Mouse (Mus musculus) A20 (cell line): ENCODE results near the gene Samd4b.
A peak's percentile ranks its signal among the peaks of the same experiment; 100 is the strongest.
"Not testable (repeated sequence)": the region's sequence is repeated elsewhere in the genome, so short reads cannot be mapped to it uniquely, and the experiment has no call there.

Experiments
- DNase-seq: peaks from one replicate; pipeline ENCODE4 v3.0.0-alpha.2; 2011; ENCODE audit warnings: low read depth, low spot score

Samd4b gene

DNA sequence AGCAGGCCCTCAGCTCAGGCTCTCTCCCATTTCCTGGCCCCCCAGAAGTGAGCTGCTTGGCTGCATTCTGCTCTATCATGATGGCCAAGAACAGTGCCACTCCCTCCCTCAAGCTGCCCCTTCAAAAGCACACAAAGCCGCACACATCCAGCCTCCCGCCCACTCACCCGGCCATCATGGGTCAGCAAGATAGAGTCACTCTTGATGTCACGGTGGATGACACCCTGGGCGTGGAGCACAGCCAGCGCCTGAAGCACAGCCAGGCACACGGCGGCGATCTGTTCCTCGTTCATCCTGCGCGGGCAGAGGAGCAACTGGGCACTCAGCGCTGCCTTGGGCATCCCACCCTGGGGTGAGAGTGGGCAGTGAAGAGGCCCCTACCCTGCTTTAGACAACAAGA lies 35.6 kb downstream of the Samd4b start:
- DNase-seq, result no peak

DNA sequence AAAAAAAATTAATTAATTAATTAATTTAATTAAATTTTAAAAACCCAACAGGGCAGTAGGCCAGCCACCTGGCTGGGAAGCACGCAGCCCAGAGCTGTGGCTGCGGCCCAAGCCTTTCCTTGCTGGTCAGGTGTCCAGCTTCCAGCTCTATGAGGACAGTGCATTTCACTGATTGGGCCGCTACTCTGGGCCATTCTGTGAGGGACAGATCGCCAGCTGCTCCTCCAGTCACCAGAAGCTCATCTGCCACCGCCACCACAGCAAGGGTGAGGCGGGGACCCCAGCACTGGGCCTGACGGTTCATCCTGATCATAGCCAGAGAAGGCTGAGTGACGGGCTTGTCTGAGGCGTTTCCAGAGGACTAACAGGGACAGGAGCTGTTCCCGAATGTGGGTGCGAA lies 36.0 kb downstream of the Samd4b start:
- no peak for DNase-seq

DNA sequence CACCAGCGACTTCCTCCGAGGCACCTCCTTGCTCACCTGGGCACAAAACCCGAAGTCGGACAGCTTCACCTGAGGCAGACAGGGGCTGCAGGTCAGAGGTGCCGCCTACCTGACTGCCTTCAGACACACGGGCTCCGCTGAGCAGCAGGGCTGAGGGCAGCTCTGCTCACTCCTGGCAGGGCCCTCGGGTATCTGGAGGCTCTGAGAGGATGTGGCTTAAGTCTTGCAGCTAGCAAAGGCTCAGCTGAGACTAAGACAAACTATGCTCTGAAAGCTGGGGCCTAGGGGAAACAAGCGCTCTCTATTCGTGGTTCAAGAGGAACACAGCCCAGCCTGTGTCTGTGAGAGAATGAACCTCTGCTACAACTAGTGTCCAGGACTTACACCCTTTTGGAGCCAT lies 37.1 kb downstream of the Samd4b start:
- no peak for DNase-seq

DNA sequence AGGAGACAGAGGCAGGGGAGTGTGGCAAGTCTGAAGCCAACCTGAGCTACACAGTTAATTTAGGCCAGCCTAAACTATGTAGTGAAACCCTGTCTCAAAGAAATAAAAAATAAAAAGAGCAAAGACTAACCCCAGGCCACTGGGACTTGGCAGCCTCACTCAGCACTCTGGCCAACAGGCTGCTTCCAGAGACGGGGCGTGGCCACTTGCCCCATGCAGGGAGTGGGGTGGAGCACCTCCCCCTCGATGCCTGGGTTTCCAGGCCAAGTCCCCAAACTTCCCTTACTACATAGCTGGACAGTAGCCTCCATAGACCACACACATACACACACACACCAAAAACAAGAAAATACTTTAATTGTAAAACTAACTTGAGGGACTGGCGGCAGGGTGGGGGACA lies 39.5 kb downstream of the Samd4b start:
- DNase-seq, result no peak

DNA sequence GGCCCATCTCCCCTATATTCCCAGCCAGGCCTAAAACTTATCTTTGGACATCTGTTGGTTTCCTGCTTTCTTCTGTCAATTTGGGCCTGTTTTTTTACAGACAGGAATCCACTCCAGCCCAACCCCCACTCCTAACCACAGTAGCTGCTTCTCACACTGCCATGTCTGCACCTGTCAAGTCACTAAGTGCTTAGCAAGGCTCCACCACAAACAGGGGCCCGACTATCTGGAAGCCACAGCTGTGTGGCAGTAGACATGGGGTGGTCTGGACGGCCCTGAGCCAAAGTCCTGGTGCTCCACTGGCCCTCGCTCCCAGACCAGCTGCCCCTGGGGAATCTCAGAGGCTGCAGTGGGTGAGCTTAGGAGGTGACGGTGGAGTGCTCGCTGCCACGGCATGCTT lies 40.2 kb downstream of the Samd4b start:
- DNase-seq, result no peak

DNA sequence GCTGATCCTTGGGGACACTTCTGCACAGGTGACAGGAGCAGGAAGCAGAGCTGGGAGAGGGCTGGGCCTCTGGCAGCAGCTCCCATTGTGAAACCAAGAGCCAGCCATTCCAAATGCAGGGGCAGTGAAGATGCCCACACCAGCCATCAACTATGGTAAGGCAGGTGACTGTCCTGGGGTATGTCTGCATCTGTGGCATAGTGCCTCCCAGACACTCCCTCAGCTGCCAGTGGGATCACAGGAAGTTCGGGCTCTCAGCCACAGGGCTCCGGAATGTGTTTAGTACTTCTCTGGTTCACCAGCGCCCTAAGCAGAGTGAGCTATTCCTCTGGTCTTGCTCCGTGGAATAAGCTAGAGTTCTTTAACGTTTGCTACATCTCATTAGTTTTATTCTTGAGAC lies 40.9 kb downstream of the Samd4b start:
- no peak for DNase-seq

DNA sequence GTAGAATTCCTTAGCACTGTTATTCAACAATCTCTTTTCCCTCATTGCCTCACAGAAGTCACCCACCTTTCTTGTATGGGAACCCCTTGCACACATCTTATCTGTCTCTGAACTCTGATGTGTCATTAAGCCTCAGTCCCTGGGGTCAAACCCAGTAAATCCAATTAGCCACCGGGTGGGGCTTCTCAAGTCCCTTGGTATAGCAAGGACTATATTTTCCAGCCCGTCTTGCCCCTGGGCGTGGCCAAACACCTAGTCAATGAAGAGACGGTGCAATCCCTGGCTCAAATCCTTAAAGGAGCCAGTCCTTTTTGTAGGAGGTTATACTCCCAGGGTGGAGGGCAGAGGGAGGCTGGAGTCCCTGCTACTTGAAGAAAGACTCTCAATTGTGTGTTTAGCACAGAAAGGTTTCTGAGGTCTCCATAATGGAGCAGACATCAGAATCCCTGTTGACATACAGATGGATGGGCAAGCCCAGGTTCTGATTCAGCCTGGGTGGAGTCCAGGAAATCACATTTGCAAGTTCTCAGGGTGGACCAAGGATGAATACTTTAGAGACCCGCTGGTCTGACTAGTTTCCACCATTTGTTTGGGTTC lies 41.9 kb downstream of the Samd4b start:
- DNase-seq, result no peak

DNA sequence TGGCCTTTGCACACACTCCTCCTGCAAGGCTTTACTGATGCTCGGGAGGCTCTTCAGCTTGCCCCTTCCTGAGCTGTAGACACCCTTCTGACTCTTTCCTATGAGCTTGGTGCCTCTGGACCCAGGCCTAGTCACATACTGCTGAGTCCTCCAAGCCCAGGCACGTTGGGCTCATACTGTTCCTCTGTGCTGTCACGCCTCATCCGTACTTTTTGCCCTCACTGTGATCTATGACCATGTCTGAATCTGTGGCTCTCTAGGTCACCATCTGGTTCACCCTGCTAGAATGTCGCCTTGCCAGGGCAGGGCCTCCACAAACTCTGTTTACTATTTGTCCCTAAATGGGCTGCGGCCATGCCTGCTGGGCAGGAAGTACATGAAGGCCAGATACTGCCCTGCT lies 44.9 kb downstream of the Samd4b start:
- DNase-seq, result no peak

DNA sequence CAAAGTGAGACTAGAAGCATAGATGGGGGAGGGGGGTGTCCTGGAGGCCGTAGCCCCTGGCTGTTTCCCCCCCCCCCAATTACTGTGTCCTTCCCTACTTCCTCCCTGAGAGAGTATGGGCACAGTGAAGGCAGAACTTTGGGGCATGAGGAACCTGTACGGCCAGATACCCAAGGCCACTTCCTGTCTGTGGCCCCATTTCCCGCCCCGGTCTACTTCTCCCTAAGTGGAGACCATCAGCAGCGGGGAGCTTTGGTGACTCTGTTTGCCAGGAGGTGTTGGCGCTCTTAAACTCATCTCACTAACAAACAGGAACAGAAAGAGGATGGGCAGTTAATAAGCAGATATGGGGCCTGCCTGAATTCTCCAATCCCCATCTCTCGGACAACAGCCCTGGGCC lies 50.3 kb downstream of the Samd4b start:
- DNase-seq, result peak; percentile 15

DNA sequence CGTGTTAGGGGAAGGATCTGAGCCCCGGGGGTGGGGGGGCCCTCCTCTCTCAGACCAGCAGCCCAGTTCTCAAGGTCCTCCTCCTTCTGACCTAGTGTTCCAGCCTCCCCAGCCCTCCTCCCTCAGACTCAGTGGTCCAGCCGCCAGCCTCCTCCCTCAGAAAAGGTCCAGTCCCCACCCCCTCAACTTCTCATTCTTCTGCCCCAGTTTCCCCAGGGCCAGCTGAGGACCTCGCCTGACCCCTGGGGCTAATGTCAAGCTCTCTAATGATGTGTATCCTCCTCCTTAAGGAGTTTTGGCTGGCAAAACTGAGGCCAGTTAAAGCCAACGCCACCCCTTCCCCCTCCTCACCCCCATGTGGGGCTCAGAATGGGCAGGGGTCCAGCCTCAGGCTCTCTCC lies 50.8 kb downstream of the Samd4b start, which contains the start of gene Nccrp1:
Gene Nccrp1 (minus strand): TSS at position 101 of the 400 bp plus-strand sequence.
- no peak for DNase-seq

DNA sequence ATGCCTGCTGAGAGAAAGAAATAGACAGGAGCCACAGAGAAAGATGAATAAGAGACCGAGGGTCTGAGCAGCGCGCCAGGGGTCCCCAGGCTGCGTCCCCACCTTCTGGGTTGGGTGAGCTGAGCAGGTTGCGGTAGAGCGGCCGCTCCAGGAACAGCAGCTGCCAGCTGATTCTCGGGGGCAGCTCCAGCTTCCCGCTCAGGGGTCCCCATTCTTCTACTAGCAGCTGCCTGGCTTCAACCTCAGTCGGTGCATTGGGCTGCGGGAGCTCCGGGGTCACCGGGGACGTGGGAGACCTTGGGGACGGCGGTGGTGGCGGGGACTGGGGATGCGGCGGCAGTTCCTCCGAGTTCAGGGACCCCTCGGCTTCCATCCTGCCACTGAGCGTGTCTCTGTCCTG lies 51.3 kb downstream of the Samd4b start:
- DNase-seq, result no peak

DNA sequence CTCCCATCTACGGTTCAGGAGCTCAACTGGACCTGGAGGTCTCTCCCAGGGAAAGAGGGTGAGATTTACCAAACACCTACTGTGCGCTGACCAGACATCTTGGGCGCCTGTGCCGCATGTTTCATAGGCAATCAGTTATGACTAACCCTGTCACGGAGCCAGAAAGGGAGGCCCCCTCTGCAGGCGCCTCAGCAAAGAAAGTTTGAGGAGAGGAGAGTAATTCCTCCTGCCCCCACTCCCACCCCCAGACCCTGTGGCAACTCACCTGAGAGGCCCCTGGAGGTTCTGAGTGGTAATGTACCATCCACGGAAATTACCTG lies 52.1 kb downstream of the Samd4b start:
- DNase-seq, result no peak

DNA sequence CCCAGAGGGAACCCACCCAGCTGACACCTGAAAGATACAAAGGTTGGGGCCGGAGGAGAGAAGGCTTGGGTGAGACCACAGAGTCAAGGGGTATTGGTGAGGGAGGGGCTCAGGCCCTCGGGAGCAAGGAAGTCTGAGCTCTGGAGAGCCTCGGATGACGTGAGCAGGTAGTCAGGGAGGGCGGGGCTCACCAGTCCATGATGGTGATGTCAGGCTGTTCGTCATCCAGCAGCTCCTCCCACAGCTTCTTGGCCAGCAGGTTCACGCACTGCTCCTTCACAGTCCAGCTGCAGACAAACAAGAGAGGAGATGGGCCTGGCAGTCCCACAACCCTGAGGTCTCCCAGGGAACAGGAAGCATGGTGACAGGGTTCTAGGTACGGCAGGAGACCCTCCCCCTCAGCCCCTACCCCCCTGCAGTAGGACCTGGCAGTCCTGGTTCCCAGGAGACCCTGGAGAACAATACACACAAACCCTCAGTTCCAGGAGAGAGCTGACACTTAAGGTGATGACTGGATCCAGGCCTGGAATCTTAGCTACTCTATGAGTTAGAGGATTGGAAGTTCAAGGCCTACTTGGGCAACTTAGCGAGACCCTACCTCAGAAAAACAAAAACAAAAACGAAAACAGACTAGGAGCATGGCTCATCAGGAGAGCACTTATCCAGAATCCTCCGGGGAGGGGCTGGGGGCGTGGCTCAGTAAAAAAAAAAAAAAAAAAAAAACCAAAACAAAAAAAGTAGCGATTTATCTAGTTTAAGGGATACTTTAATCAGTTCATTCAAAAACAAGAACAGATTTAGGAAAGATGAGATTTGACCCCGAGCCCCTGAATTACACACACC lies 52.7 kb downstream of the Samd4b start:
- no peak for DNase-seq

DNA sequence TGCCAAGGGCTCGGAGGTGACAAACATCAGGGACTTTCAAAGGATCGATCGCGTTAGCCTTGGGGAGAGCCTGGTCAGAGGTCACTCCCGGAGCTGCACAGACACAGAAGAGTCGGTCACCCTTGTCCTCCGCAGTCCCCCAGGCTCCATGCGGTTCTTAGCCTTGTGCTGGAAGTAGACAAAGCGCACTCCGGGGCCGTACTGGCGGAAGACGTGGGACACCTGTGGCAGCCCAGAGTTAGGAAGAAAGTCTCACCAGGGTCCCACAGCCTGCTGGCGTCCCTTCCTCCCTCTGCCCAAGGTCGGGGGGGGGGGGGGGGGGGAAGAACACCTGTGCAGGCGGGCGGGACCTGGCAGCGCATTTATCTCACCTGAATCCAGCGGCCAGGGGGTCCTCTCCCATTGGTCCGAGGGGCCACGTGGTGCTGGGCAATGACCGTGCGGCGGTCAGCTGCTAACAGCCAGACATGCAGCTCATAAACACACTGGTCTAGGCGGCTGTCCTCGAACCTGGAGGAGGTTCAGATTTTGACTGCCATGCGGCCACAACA lies 53.8 kb downstream of the Samd4b start:
- no peak for DNase-seq

DNA sequence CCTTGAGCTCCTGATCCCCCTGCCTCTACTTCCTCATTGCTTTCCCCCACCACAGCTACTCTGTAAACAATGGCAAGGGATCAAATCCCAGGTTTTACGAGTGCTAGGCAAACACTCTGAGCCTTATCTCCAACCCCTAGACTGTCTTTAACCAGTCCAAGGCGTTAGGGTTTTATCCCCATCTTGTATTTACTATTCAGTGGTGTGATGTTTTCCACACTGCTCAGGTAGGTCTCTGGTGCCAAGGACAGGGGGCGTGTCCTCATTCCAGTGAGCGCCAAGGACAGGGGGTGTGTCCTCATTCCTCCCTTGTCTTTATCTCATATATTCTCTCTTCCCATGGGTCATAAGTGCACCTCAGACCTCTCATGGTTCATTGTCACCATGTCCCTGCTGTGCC lies 57.4 kb downstream of the Samd4b start, which contains the start of gene Sycn:
Gene Sycn (plus strand): TSS at position 360 of the 400 bp plus-strand sequence.
- DNase-seq, result no peak

DNA sequence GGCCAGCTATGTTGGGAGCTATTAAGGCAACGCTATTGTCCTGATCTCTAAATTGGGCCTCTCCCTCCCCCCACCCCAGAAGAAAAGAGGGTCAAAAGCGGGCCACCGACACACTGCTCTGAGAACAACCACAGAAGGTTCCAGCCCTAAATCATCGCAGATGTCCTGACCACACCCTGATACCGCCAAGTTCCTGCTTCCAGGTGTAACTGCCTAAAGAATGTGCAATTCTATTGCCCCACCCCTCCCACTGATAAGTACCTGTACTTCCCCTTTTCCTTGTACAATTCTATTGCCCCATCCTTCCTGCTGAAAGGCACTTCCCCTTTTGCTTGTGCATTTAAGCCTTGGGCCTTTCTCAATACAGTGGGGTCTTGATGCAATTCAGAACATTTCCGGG lies 59.1 kb downstream of the Samd4b start:
- not testable (repeated sequence) for DNase-seq

DNA sequence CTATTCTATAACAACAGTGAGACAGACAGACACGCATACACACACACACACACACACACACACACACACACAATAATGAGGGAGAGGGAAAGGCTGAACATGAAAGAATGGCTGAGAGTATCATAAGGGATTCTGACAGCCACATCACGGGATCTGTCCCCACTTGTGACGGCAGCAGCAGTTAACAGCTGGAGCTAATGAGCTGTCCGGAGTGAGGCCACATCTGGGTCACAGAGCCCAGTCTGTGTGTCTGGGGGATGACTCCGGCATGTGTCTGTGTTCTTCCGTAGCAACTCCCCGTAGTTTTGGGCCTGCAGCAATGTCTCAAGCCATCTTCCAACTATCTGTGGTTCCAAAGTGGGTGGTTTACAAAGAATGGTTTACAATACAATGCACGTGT lies 65.9 kb downstream of the Samd4b start:
- DNase-seq, result no peak

DNA sequence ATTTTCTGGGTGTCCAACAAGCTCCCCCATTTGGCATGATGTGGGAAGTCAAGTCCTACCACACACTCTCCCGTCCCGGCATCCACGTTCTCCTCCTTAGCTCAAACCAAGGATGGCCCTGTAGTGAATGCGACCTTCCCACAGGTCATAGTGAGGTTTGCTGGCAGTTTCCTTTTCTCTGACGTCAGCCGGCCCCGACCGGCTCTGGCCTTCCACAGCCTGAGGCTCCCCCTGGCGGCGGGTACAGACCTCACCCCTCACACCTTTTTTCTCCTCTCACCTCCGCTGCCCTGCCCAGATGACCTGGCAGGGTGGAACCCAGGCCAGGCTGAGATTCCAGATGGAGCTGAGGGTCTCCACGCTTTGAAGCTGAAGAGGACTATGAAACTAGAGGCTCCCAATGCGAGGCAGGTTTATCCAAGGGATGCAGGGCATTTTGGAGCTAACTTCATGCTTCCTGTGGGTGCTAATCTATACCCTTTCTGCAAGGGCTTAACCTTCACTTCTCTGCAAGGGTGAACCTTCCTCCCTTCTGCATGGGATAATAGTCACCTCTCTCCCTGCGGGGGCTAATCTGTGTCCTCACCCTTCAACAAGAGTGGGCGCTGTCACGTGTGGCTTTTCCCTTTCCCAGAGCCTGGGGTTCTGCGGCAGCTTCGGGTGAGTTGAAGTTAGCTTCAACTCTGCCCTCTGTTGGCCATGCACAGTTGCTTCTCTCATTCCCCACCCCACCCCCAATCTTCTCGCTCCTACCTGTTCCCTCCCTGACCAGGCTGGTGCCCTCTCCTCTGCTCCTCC lies 69.8 kb downstream of the Samd4b start:
- peak; percentile 86 for DNase-seq

DNA sequence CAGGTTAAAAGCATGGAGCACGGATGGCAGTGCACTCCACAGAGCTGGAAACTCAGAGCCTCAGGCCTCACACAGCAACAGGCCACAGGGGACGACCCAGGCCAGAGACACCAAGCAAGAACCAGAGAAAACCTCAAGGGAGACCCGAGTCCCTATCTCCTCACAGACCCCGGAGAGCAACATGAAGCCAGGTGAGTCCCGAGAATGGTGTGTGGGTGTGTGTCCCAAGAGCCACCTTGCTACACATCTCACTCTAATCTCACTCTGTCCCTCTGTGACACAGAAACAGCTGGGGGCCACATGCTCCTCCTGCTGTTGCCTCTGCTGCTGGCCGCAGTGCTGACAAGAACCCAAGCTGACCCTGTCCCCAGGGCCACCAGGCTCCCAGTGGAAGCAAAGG lies 75.4 kb downstream of the Samd4b start, which contains the start of gene Ifnl3:
Gene Ifnl3 (plus strand): TSS at position 301 of the 400 bp plus-strand sequence.
- DNase-seq, result not testable (repeated sequence)

DNA sequence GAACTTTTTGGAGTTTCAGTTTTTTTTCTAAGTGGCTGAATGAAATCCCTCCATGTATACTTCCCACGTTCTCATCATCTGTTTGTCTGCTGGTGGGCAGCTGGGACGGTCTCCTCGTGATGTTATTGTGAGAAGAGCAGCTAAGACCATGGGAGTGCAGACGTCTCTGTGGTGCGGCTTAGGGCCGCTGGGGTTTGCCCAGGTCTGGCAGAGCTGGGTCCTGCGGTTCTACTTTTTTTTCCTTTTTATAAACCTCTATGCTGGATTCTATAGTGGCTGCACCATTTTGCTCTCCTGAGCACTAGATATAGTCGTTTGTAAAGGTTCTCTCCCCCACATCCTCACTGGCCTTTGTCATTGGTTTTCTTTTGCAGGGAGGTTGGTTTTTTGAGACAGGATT lies 86.5 kb downstream of the Samd4b start:
- no peak for DNase-seq

DNA sequence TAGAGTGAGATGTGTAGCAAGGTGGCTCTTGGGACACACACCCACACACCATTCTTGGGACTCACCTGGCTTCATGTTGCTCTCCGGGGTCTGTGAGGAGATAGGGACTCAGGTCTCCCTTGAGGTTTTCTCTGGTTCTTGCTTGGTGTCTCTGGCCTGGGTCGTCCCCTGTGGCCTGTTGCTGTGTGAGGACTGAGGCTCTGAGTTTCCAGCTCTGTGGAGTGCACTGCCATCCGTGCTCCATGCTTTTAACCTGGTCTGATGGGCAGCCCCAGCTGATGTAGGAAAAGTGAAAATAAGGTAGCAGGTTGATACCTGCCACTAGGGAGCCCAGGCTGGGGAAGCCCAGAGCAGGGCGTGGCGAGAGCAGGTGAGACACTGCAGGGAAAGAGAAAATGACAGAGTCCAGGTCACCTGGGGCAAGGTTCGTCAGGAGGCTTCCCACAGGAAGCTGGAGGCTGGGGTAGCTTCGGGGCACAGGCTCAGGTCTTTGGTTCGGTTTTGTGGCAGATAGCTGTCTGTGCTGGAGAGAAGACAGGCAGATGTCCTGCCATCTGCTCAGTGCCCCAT lies 87.5 kb downstream of the Samd4b start, which contains the start of gene Ifnl2:
Gene Ifnl2 (minus strand): TSS at position 51 of the 570 bp plus-strand sequence.
- not testable (repeated sequence) for DNase-seq

DNA sequence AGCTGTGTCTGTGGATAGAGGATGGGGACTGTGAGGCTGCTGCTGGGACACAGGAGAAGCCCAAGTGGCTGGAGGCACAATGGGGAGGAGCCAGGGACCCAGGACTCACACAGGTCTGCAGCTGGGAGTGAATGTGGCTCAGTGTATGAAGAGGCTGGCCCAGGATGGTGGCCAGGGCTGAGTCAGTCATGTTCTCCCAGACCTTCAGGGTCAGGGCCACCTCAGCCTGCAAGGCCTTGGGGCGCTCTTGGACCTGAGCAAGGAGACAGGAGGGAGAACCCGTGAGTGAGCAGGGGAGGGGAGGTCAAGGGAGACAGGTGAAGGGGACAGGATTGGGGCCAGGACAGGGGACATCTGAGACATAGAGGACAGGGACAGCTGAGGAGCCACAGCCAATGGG lies 88.8 kb downstream of the Samd4b start:
- not testable (repeated sequence) for DNase-seq
